Mouse (Mus musculus) c-Kit-negative CD71-positive TER-119-positive erythroid progenitor cells, embryonic 14.5 days (primary cell): ENCODE data around the gene Hpcal4.
"Not testable (repeated sequence)": the region's sequence is repeated elsewhere in the genome, so short reads cannot be mapped to it uniquely, and the experiment has no call there.

ENCODE experiments used
- DNase-seq: peaks from one replicate; pipeline ENCODE4 v3.0.0-alpha.2; 2013; ENCODE audit warnings: low read depth, low spot score

Hpcal4 gene

GRCm38 (mm10) chr4:123182328-123183238 is at the start of gene Hpcal4:
TSS of gene Hpcal4 (plus strand) at chr4:123183227.
- DNase-seq = no peak

GRCm38 (mm10) chr4:123137551-123137950 is 45.5 kb upstream of the Hpcal4 start:
- no peak for DNase-seq

GRCm38 (mm10) chr4:123139513-123140154 is 43.4 kb upstream of the Hpcal4 start, which contains the start of gene Ppie:
TSS of gene Ppie (minus strand) at chr4:123139951.
- DNase-seq = peak; percentile 71

DNA sequence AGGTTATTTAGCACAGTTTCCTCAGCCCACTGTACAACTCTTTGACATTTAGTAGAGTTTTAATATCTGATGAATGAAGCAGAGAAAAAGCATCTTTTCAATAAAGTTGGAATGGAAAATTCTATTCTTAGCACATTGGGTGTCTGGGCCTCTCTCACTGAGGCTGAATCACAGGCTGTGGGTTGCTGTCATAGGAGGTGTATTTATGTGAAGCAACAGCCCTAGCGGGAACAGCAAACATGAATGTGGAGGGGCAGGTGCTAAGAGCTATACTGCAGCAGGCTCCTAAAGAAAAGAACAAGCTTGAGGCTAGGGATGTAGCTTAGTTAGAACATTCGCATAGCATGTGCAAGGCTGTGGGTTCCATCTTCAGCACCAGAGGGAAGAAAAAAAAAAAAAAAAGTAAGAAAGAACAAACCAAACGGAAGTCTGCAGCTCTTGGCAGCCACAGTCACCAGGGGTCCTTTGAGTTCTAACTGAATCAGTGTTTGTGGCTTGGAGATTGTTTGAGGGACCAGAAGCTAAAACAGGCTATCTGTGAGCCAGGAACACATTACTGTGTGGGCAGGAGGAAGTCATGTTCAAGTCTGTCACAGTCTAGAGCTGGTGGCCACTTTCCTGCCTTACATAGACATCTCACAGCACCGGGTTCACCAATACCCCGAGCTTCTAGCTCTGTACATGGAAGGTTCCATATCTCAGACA is 35.4 kb upstream of the Hpcal4 start:
- no peak for DNase-seq

GRCm38 (mm10) chr4:123152003-123152402 is 31.0 kb upstream of the Hpcal4 start:
- no peak for DNase-seq

DNA sequence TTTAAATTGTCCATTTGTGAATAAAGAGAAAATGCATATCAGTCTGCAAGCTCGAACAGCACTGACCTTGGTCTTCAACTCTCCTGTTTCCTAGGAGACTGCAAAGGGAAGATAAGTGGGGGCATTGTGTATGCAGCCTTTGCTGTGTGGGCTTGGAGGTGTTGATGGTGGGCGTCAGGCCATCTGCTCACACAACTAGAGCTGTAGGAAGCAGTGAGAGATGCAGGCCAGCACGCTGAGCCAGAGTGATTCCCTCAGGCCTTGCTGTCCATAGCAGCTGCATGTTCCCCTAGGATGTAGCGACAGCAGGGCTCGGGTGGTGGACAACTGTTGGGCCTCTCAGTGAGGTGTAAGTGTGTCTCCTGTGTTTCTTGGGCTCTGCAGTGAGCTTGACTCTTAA is 30.1 kb upstream of the Hpcal4 start:
- DNase-seq = no peak

DNA sequence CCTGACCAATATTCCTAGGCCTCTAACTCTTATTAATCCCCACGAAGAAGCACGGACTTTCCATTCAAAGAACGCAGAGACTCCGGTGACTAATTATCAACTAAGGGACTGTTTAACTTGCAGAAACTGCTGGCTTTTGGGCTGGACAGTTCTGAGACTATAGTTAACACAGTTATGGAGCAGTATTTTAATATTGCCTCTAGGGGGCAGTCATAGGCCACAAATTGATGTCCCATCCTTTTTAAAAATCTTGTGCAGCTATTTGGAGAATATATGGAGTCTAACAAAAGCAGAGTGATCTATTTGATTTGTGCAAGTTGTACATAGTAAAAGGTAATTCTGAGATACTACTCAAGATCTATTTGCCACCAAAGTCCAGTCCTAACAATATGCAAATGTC is 28.0 kb upstream of the Hpcal4 start:
- DNase-seq = no peak

DNA sequence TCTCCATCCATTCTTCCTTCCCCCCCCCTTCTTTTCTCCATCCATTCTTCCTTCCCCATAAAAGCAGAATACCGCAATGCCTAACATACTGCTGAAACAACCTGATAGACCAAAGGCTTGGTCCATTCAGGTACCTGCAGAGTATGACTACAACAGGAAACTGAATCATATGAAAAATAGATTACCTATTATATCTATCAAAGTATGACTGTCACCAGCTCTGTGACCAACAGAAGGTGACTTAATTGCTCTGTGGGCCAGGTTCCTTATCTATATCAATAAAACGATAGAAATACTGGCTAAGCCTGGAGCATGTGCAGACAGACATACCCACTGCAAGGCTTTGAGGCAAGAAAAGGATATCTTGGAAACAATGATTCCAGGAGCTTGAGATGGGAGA is 27.6 kb upstream of the Hpcal4 start:
- DNase-seq = no peak

DNA sequence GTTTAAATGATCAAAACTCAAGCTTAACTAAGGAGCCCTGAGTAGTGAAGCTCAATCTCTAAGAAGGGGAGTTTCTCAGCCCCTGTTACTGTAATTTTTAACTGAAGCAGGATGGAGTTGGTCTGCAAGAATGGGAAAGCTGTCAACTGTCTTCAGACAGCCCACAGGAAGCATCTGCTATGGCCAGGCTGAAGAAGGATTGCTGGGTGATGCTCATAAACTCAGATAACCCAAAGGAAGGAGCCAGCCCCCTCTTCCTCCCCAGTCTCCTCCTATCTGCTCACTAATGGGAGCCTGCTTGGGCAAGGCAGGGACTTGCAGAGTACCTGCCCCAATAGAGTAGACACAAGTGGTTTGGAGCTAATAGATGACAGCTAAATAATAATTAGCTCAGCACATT is 27.2 kb upstream of the Hpcal4 start:
- DNase-seq = no peak

- DNase-seq = no peak
Measured at GRCm38 (mm10) chr4:123160571-123160970, 22.5 kb upstream of the Hpcal4 start.

DNA sequence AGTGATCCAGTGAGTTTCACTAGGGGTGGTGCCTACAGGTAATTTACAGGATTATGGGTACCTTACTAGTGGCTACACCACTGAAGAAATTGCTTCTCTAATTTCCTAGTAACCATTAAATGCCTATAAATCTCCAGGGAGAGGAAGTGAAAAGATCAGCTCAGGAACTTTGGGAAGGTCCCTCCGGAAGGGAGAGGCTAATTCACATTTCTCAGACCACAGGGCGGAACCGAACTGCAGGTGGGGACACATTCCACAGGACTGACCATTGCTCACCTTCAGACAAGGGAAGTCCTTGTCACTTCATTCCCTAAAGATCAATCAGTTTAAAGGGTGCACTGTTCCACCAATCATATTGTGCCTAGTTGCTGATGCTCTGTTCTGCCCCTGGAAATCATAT is 21.8 kb upstream of the Hpcal4 start:
- not testable (repeated sequence) for DNase-seq

DNA sequence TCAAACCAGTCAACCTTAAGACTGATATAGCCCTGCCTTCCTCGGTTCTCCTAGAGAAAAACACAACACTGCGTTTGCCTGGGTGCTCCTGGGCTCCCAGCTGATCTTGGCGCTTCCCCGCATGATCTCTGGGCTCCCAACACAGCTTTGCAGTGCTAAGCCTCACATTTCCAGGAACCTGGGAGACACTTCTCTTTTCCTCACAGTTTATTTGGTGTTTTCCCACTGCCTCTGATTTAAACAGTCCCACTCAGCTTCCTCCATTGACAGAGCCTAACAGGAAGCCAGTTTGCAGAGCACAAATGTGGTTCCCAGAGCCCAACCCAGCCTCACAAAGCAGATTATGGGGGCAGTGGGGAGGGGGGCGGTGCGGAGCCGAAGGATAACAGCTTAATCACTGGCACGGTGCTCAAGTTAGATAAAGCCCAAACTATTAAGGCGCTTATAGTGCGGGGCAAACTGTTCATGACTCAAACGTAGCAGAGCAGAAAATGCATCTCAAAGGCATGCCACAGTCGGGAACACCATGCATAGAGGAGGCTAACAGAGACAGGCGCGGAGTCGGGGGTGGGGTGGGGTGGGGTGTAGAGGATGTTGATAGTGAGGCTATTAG is 20.6 kb upstream of the Hpcal4 start:
- DNase-seq = no peak

DNA sequence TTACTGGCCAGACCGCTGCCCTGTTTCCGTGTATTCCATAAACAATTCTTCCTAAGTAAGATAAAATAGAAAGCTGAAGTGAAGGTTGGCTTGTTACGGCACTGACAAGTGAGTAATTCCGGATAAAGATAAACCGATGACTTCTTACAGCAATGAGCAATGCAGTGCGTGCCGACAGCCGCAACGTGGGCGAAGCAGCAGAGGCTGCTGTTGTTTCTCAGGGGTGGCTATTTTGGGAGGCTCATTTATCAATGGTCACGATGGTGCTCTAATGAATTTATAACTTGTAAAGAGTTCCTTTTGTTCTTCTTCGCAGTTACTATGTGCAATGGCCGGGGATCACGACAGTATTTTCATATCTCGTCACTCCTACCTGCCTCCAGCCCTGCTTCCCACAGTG is 18.9 kb upstream of the Hpcal4 start:
- DNase-seq = no peak

- DNase-seq = no peak
Measured at GRCm38 (mm10) chr4:123171811-123172210, 11.2 kb upstream of the Hpcal4 start.

DNA sequence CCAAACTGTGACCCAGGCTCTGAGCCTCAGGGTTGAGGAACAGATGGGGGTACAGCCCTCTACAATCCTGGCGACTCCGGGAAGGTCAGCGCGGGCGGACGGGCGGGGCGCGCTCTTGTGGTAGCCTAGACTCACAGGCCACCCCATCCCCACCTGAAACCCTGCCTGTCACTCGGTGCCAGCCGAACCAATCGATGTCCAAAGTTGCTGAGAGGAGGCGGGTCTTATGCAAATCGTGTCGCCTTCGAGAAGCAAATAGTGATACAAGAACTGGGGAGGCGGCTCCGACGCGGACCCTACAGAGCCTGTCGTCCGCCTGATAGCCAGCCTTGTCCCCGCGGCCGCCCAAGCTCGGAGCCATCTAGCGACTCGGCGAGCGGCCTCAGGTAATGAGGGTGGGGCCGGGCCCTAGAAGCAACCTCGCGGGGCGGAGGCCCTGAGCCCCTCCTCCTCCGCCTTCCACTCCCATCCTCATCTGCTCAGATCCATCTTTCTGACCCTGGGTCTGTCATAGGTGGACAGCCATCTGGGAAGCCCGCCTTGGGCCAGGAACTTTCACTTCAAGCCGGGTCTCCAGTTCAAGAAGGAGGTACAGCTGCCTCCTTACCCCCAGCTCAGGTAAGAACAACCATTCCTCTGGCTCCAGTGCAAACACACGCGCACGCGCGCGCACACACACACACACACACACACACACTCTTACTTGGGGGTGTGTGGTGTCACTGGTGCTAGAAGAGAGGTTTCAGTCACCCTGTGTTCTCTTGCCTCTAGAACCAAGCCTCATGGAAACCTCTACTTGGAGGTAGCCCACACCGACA is 421 bp downstream of the Hpcal4 start:
- no peak for DNase-seq

GRCm38 (mm10) chr4:123184816-123185215 is 1.8 kb downstream of the Hpcal4 start:
- DNase-seq = no peak

GRCm38 (mm10) chr4:123192336-123192735 is 9.3 kb downstream of the Hpcal4 start:
- no peak for DNase-seq

DNA sequence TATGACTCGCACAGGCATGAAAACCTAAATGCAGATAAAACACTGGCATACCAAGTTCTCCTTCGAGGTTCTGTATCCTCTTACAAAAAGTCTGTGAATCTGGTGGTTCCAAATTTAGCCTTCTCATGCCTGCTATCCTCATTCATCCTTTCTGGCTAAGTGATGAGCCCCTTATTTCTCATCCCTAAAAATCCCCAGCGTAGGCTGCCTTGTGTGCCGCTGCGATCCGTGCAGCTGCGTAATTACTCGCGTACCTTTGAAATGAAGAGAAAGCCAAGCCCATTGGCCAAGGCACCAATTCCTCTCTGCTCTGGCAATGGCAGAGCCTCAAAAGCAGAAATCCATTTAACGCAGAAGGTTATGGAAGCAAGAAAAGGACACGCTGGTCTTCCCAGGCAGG is 10.8 kb downstream of the Hpcal4 start:
- DNase-seq = no peak

GRCm38 (mm10) chr4:123196695-123197094 is 13.7 kb downstream of the Hpcal4 start:
- DNase-seq = no peak

- no peak for DNase-seq
Measured at GRCm38 (mm10) chr4:123200771-123201185, 17.8 kb downstream of the Hpcal4 start.
